Mouse (Mus musculus) E14TG2a.4 (cell line): ENCODE data around the gene 1700020N01Rik.

Experiments
- H3K27me3 ChIP-seq: 2 replicates; pipeline ENCODE4 v1.6.1; 2014; ENCODE audit warnings: low read length, control low read depth; ENCODE audit not compliant: insufficient read depth
- H3K36me3 ChIP-seq: 2 replicates; pipeline ENCODE4 v1.6.1; 2014; ENCODE audit warnings: low read length, control low read depth; ENCODE audit not compliant: insufficient read depth
- H3K4me1 ChIP-seq: replicated peaks from 2 replicates; pipeline ENCODE4 v1.6.1; 2014; ENCODE audit warnings: low read depth, low read length, control low read depth
- H3K4me3 ChIP-seq: replicated peaks from 2 replicates; pipeline ENCODE4 v1.5.1; 2014; ENCODE audit warnings: mild to moderate bottlenecking, low read length
- H3K9me3 ChIP-seq: 2 replicates; pipeline ENCODE4 v1.6.1; 2014; ENCODE audit warnings: low read length, control low read depth
- CTCF ChIP-seq: conservative IDR thresholded peaks from 2 replicates; pipeline ENCODE4 v1.5.1; 2014; ENCODE audit warnings: low read length
- NANOG ChIP-seq: IDR thresholded peaks from 2 replicates; pipeline ENCODE4 v1.6.1; 2014; ENCODE audit warnings: borderline replicate concordance, low read length, mixed read lengths
- POU5F1 ChIP-seq: IDR thresholded peaks from 2 replicates; pipeline ENCODE4 v1.6.1; 2014; ENCODE audit warnings: low read length, borderline replicate concordance

Gene 1700020N01Rik

GRCm38 (mm10) chr10:21559769-21560168, 33.2 kb upstream of the 1700020N01Rik start:
- peaks cover 8% of the 10 kb centered on the region for H3K9me3 ChIP-seq
- no peak for TF ChIP-seq CTCF
- TF ChIP-seq POU5F1: no peak
- no peak for TF ChIP-seq NANOG
- H3K4me1 ChIP-seq: no peaks in the 10 kb centered on the region
- no peak overlapping the region for H3K4me3 ChIP-seq
- H3K27me3 ChIP-seq: no peaks in the 10 kb centered on the region
- H3K36me3 ChIP-seq: no peaks in the 10 kb centered on the region

DNA sequence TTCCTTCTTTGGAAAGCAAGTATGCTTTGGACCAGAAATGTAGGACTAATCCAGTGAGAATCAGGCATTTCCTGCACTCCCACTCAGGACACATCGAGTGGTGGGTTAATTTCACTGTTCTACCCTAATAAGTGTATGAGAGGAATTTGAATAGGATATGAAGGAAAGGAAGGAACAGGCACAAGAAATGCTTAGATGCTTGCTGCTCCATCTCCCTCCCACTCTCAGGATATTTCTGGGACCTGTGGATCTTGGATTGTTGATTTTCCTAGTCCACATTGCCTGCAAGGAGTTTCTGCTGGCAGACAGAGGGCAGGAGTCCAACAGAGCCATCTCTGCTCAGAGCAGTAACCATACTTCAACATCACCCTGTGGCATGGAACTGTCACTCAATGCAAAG, 31.8 kb upstream of the 1700020N01Rik start:
- H3K4me3 ChIP-seq: no peak overlapping the region
- no peaks in the 10 kb centered on the region for H3K4me1 ChIP-seq
- no peak for TF ChIP-seq CTCF
- H3K9me3 ChIP-seq: peaks cover 8% of the 10 kb centered on the region
- H3K36me3 ChIP-seq: no peaks in the 10 kb centered on the region
- no peaks in the 10 kb centered on the region for H3K27me3 ChIP-seq

DNA sequence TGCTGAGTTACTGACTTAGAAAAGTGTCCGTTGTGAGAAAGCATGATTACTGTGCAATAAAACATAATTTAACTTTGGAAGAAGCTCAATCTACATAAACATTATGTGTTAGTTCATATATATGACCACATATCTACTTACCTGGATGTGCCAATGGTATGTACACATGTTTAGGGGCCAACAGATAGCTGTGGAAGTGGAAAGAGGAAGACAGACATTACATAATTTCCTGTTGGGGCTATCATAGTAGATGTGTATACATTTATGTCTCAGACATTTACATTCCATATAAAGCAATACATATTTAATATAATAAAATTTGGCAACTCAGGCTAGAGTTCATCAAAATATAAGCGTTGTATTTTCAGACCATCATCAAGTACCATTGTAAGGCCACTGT, 29.5 kb upstream of the 1700020N01Rik start:
- peaks cover 8% of the 10 kb centered on the region for H3K9me3 ChIP-seq
- H3K27me3 ChIP-seq: no peaks in the 10 kb centered on the region
- H3K4me3 ChIP-seq: no peak overlapping the region
- no peaks in the 10 kb centered on the region for H3K36me3 ChIP-seq
- TF ChIP-seq NANOG (no peak), POU5F1 (no peak), CTCF (no peak)
- no peaks in the 10 kb centered on the region for H3K4me1 ChIP-seq

GRCm38 (mm10) chr10:21564189-21564588, 28.8 kb upstream of the 1700020N01Rik start:
- Histone ChIP-seq H3K4me3 (no peak overlapping the region), H3K9me3 (peaks cover 8% of the 10 kb centered on the region), H3K36me3 (no peaks in the 10 kb centered on the region), H3K4me1 (no peaks in the 10 kb centered on the region), H3K27me3 (no peaks in the 10 kb centered on the region)
- no peak for TF ChIP-seq POU5F1
- no peak for TF ChIP-seq NANOG
- no peak for TF ChIP-seq CTCF

DNA sequence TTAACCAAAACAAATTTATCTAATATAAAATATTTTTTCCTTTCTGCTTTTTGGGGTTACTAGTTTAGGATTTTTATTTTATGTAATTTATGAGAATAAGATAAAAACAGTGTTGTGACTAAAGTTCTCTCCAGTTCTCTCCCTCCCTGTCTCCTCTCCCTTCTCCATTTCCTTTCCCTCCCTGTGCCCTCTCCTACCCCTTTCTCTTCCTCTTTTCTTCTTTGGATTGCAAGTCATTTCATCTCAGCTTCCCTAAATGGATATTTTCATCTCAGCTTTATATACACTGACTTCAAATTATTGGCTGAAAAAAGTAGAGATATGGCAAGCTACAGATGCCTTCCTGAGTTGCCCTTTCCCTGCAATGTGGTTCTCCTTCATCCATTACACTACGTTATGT, 26.9 kb upstream of the 1700020N01Rik start:
- no peak for TF ChIP-seq POU5F1
- no peak for TF ChIP-seq NANOG
- TF ChIP-seq CTCF: no peak
- no peaks in the 10 kb centered on the region for H3K36me3 ChIP-seq

DNA sequence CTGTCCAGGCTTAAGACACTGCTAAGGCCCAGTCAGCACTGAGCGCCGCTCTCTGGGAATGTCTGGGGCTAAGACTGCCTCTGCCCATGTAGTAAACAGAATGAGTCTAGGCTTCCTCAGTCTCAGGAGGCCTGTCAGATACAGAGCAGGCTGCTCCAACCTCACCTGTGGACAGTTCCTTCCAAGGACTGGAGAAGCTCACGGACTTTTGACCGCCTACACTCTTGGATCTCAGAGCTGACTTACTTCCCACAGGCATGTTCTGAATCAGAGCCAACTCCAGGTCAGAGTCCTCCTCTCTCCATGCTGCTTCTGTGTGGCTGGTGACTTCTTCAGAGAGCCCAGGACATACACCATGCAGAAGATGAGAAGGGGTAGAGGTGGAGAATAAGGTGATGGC, 21.3 kb upstream of the 1700020N01Rik start:
- Histone ChIP-seq H3K4me1 (no peaks in the 10 kb centered on the region), H3K27me3 (no peaks in the 10 kb centered on the region), H3K9me3 (no peaks in the 10 kb centered on the region), H3K4me3 (no peak overlapping the region), H3K36me3 (no peaks in the 10 kb centered on the region)
- no peak for TF ChIP-seq CTCF
- no peak for TF ChIP-seq POU5F1
- TF ChIP-seq NANOG: no peak

More for the DNA sequence above, 26.9 kb upstream of the 1700020N01Rik start:
- no peaks in the 10 kb centered on the region for H3K4me1 ChIP-seq
- H3K27me3 ChIP-seq: no peaks in the 10 kb centered on the region
- H3K9me3 ChIP-seq: no peaks in the 10 kb centered on the region
- no peak overlapping the region for H3K4me3 ChIP-seq

- H3K4me1 ChIP-seq: no peaks in the 10 kb centered on the region
- no peaks in the 10 kb centered on the region for H3K9me3 ChIP-seq
- H3K36me3 ChIP-seq: no peaks in the 10 kb centered on the region
- no peaks in the 10 kb centered on the region for H3K27me3 ChIP-seq
- TF ChIP-seq POU5F1 (no peak), CTCF (no peak), NANOG (no peak)
- H3K4me3 ChIP-seq: no peak overlapping the region
These were observed 19.2 kb upstream of the 1700020N01Rik start for GRCm38 (mm10) chr10:21573713-21574112.

DNA sequence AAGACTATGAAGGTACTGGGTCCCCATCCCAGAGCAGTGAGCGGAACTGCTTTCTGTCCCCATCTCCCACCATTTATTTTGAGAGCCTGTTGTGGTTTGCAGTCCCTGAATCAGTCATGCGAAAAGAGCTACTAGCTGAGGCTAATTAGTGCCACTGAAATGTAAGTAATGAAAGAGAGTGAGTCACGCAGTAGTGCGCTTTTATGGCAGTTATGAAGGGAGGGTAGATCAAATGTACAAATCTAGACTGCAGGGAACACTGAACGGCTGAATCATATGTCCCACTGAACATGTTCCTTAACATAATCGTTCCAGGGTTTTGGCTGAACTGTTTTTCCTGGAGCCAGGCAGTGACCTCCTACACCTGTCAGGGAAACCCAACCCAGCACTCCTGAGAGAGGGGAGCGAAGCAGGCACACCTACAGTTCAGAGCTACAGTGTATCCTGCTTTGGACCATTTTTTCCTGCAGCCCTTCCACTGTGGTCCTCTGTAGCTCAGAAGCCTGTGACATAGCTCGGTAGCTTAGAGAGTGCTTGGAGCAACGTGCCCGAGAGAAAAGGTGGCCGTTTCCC, 17.1 kb upstream of the 1700020N01Rik start:
- Histone ChIP-seq H3K4me1 (no peaks in the 10 kb centered on the region), H3K27me3 (no peaks in the 10 kb centered on the region), H3K4me3 (no peak overlapping the region), H3K9me3 (no peaks in the 10 kb centered on the region), H3K36me3 (no peaks in the 10 kb centered on the region)
- TF ChIP-seq CTCF (no peak), NANOG (no peak), POU5F1 (no peak)

DNA sequence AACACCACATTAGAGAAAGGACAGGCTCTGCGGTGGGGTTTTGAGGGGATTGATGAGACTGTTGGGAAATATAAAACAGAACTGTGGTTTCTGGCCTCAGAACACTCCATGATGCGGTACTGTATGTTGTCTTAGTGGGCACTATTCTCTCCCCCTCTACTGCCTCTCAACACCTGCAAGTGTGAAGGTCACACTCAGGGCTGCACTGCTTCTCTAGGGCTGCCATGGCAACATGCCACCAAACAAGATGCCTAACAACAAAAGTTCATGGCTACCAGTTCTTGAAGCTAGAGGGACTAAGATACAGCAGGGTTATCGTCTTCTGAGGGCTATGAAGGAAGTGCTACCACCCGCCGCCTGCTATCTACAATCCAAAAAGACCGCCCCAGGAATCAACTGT, 15.1 kb upstream of the 1700020N01Rik start:
- H3K36me3 ChIP-seq: no peaks in the 10 kb centered on the region
- peaks cover 3% of the 10 kb centered on the region for H3K9me3 ChIP-seq
- no peaks in the 10 kb centered on the region for H3K27me3 ChIP-seq
- H3K4me1 ChIP-seq: no peaks in the 10 kb centered on the region
- no peak for TF ChIP-seq CTCF
- no peak for TF ChIP-seq POU5F1
- no peak for TF ChIP-seq NANOG
- H3K4me3 ChIP-seq: no peak overlapping the region
